8 mouse cellular contexts compared by ENCODE assay signal in genomic region chr15:81729792-81730635, GRCm38 (mm10). TPM values are rescaled to one million over a fixed set of nuclear protein-coding genes. Genes with fewer than 3 reads are reported as not detected.
A peak's percentile ranks its signal among the peaks of the same experiment; 100 is the strongest.
DNase-seq lines count a peak whose midpoint lies in the region; ATAC-seq and TF ChIP-seq lines count a peak whose summit lies in the region.

No protein-coding gene starts in this region.

- H3K27me3 ChIP-seq in ES-Bruce4 (ENCODE audit: control insufficient read depth, insufficient read depth, low read length, poor library complexity, severe bottlenecking), result no peaks in the 10 kb centered on the region
- H3K27me3 ChIP-seq in forebrain, embryonic 13.5 days, result no peaks in the 10 kb centered on the region
- H3K27me3 ChIP-seq in liver, postnatal 0 days (ENCODE audit: insufficient read depth, low read length), result no peaks in the 10 kb centered on the region
- H3K27me3 ChIP-seq in neural tube, embryonic 14.5 days (ENCODE audit: control insufficient read depth, insufficient read depth, low read length), result no peaks in the 10 kb centered on the region

- DNase-seq in heart, postnatal 10 days, result peak; percentile 98 to 99
- peak; percentile 99 for DNase-seq in large intestine, adult 2 months (ENCODE audit: low read depth, low spot score)
- peak; percentile 98 for DNase-seq in liver, postnatal 0 days
- DNase-seq in testis, postnatal 10 days (ENCODE audit: low spot score), result peak; percentile 93

- H3K9me3 ChIP-seq in ES-Bruce4 (replicated peaks; ENCODE audit: control insufficient read depth, insufficient read depth, low read length, poor library complexity, severe bottlenecking), result no peaks in the 10 kb centered on the region
- H3K9me3 ChIP-seq in forebrain, embryonic 13.5 days (replicated peaks), result no peaks in the 10 kb centered on the region
- H3K9me3 ChIP-seq in liver, postnatal 0 days (ENCODE audit: low read length), result no peaks in the 10 kb centered on the region
- H3K9me3 ChIP-seq in neural tube, embryonic 14.5 days (ENCODE audit: control insufficient read depth, low read length), result no peaks in the 10 kb centered on the region

- intact Hi-C loops in heart, postnatal 10 days (cut with DNase I), result no loop called here

- TF ChIP-seq CTCF in ES-Bruce4 (IDR thresholded peaks at IDR 0.05; ENCODE audit: low read depth, low read length), result no peak
- TF ChIP-seq CTCF in liver, postnatal 0 days (IDR thresholded peaks at IDR 0.05; ENCODE audit: low read depth), result no peak

- no peak for TF ChIP-seq EP300 in ES-Bruce4 (IDR thresholded peaks at IDR 0.05; ENCODE audit: insufficient read depth, low read depth, low read length)
- TF ChIP-seq EP300 in liver, postnatal 0 days (IDR thresholded peaks at IDR 0.05; ENCODE audit: low read depth), result peak; percentile 83

- H3K4me2 ChIP-seq in forebrain, embryonic 13.5 days, result peak overlapping the region; percentile 95
- H3K4me2 ChIP-seq in liver, postnatal 0 days (ENCODE audit: low read depth, low read length), result peak overlapping the region; percentile 72
- peak overlapping the region; percentile 56 for H3K4me2 ChIP-seq in neural tube, embryonic 14.5 days (ENCODE audit: low read depth, low read length)

- H3K9ac ChIP-seq in ES-Bruce4 (ENCODE audit: low read depth, poor library complexity, severe bottlenecking), result peak overlapping the region; percentile 92
- peak overlapping the region; percentile 96 for H3K9ac ChIP-seq in forebrain, embryonic 13.5 days
- peak overlapping the region; percentile 77 for H3K9ac ChIP-seq in liver, postnatal 0 days (replicated peaks)
- H3K9ac ChIP-seq in neural tube, embryonic 14.5 days (replicated peaks; ENCODE audit: low read depth, low read length), result peak overlapping the region; percentile 79

- H3K36me3 ChIP-seq in ES-Bruce4 (ENCODE audit: control insufficient read depth, insufficient read depth, low read length, poor library complexity, severe bottlenecking), result peaks cover 6% of the 10 kb centered on the region
- peaks cover 14% of the 10 kb centered on the region for H3K36me3 ChIP-seq in forebrain, embryonic 13.5 days (ENCODE audit: poor library complexity, severe bottlenecking)
- H3K36me3 ChIP-seq in liver, postnatal 0 days (replicated peaks; ENCODE audit: insufficient read depth, low read length), result peaks cover 11% of the 10 kb centered on the region
- no peaks in the 10 kb centered on the region for H3K36me3 ChIP-seq in neural tube, embryonic 14.5 days (ENCODE audit: control insufficient read depth, insufficient read depth, low read length)

- peaks cover 3% of the 10 kb centered on the region for H3K4me1 ChIP-seq in ES-Bruce4 (ENCODE audit: control insufficient read depth, insufficient read depth, low read length)
- peaks cover 22% of the 10 kb centered on the region for H3K4me1 ChIP-seq in forebrain, embryonic 13.5 days
- H3K4me1 ChIP-seq in liver, postnatal 0 days (ENCODE audit: insufficient read depth), result peaks cover 14% of the 10 kb centered on the region
- H3K4me1 ChIP-seq in neural tube, embryonic 14.5 days (ENCODE audit: control insufficient read depth, insufficient read depth, low read length), result peaks cover 7% of the 10 kb centered on the region

- peak; percentile 99 for ATAC-seq in cerebellum, adult (ENCODE audit: insufficient number of reproducible peaks, low FRiP score, low TSS enrichment)
- peak; percentile 100 for ATAC-seq in forebrain, embryonic 13.5 days
- peak; percentile 95 for ATAC-seq in liver, postnatal 0 days
- peak; percentile 99 for ATAC-seq in neural tube, embryonic 14.5 days (ENCODE audit: low read depth)

- H3K4me3 ChIP-seq in ES-Bruce4 (ENCODE audit: low read depth, low read length), result peak overlapping the region; percentile 94
- H3K4me3 ChIP-seq in forebrain, embryonic 13.5 days, result peak overlapping the region; percentile 100
- peak overlapping the region; percentile 75 for H3K4me3 ChIP-seq in liver, postnatal 0 days (ENCODE audit: low read depth, low read length)
- peak overlapping the region; percentile 75 for H3K4me3 ChIP-seq in neural tube, embryonic 14.5 days (ENCODE audit: low read depth, low read length)

- 5% methylated on average over 41 of the region's 41 CpGs for WGBS in forebrain, embryonic 13.5 days
- 5% methylated on average over 41 of the region's 41 CpGs for WGBS in large intestine, adult 2 months
- 7% methylated on average over 37 of the region's 41 CpGs for WGBS in liver, postnatal 0 days (ENCODE audit: insufficient replicate concordance)
- WGBS in neural tube, embryonic 14.5 days, result 6% methylated on average over 41 of the region's 41 CpGs

- H3K27ac ChIP-seq in ES-Bruce4 (ENCODE audit: insufficient read depth, low read length), result peak overlapping the region; percentile 22; the same call in 1 of the 2 replicates
- peak overlapping the region; percentile 68 for H3K27ac ChIP-seq in forebrain, embryonic 13.5 days
- H3K27ac ChIP-seq in liver, postnatal 0 days (ENCODE audit: low read depth), result peak overlapping the region; percentile 90
- peak overlapping the region; percentile 35 for H3K27ac ChIP-seq in neural tube, embryonic 14.5 days (ENCODE audit: low read depth, low read length)

- no peak for TF ChIP-seq POLR2A in ES-Bruce4 (IDR thresholded peaks at IDR 0.05; ENCODE audit: insufficient read depth, low read length)

RNA-seq across cellular contexts. Expression of gene Zc3h7b, which starts 14.8 kb away (rescaled TPM):
- 40.5 and 42.1 TPM in 2 replicates for polyA plus RNA-seq in ES-Bruce4 (2011; ENCODE audit: insufficient read depth, insufficient read length, low read depth, missing spikeins)
- polyA plus RNA-seq in forebrain, embryonic 13.5 days (2015; fragmentation: Nextera tagmentation; extraction: Ambion mirVana), result 41.5 and 44.3 TPM in 2 replicates
- total RNA-seq in heart, postnatal 10 days (2021), result 10 to 100 TPM; 83.1 to 91.3 TPM
- 9.4 and 11.6 TPM in 2 replicates for polyA plus RNA-seq in large intestine, adult 2 months (2012; rRNA removed)
- polyA plus RNA-seq in liver, postnatal 0 days (2015; fragmentation: Nextera tagmentation; extraction: Ambion mirVana), result 3.3 and 4.2 TPM in 2 replicates
- polyA plus RNA-seq in neural tube, embryonic 14.5 days (2014; fragmentation: Nextera tagmentation; extraction: Ambion mirVana), result 49.6 and 72.6 TPM in 2 replicates

RNA-seq across cellular contexts. Expression of gene Rangap1, which starts 15.3 kb away (rescaled TPM):
- polyA plus RNA-seq in ES-Bruce4 (2011; ENCODE audit: insufficient read depth, insufficient read length, low read depth, missing spikeins), result 158 and 160 TPM in 2 replicates
- polyA plus RNA-seq in forebrain, embryonic 13.5 days (2015; fragmentation: Nextera tagmentation; extraction: Ambion mirVana), result 141 and 160 TPM in 2 replicates
- 10 to 100 TPM; 41.5 to 43.3 TPM for total RNA-seq in heart, postnatal 10 days (2021)
- polyA plus RNA-seq in large intestine, adult 2 months (2012; rRNA removed), result 42.1 and 45.6 TPM in 2 replicates
- 31.3 and 38.0 TPM in 2 replicates for polyA plus RNA-seq in liver, postnatal 0 days (2015; fragmentation: Nextera tagmentation; extraction: Ambion mirVana)
- 105 and 117 TPM in 2 replicates for polyA plus RNA-seq in neural tube, embryonic 14.5 days (2014; fragmentation: Nextera tagmentation; extraction: Ambion mirVana)

RNA-seq across cellular contexts. Expression of gene Chadl, which starts 32.9 kb away (rescaled TPM):
- 1.0 and 1.1 TPM in 2 replicates for polyA plus RNA-seq in ES-Bruce4 (2011; ENCODE audit: insufficient read depth, insufficient read length, low read depth, missing spikeins)
- 7.4 and 7.7 TPM in 2 replicates for polyA plus RNA-seq in forebrain, embryonic 13.5 days (2015; fragmentation: Nextera tagmentation; extraction: Ambion mirVana)
- 1 to 10 TPM; 1.2 to 1.8 TPM for total RNA-seq in heart, postnatal 10 days (2021)
- 0.91 and 1.2 TPM in 2 replicates for polyA plus RNA-seq in large intestine, adult 2 months (2012; rRNA removed)
- polyA plus RNA-seq in liver, postnatal 0 days (2015; fragmentation: Nextera tagmentation; extraction: Ambion mirVana), result 0.99 and 1.4 TPM in 2 replicates
- 19.9 and 32.3 TPM in 2 replicates for polyA plus RNA-seq in neural tube, embryonic 14.5 days (2014; fragmentation: Nextera tagmentation; extraction: Ambion mirVana)

Comparison
In these comparisons a context has a peak if more than half of its experiments do, and no peak if none do; other contexts are left out.
1. Peak in every context shown above with its lines: DNase-seq, ATAC-seq, H3K4me3 ChIP-seq and H3K27ac ChIP-seq.
2. H3K27ac ChIP-seq: peak in every context shown above with its lines; median percentile 90 in liver, postnatal 0 days; 68 in forebrain, embryonic 13.5 days; 35 in neural tube, embryonic 14.5 days; 22 in ES-Bruce4.